Comparison of ENCODE assay signal across 28 mouse cellular contexts in the genomic region with DNA sequence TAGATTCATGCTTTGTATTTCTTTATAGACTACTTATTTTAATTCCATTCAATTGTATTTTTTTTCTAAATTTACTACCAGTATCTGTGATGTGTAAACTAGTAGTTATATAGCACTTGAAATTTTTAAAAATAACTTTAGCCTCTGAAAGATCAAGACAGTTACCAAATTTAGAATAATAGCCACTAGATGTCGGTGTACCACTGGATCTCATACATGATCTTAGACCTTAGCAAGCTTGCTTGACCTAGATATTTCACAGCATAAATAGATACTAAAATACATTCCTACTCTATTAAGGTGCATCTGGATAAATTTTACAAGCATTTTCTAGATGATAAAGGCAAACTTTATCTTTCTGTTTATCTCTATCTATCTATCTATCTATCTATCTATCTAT.
DNase-seq lines count a peak whose midpoint lies in the region; ATAC-seq and TF ChIP-seq lines count a peak whose summit lies in the region.
"Had no signal": no experiment of that assay in that cellular context is flagged by ENCODE, and none has a peak within 500 bp of the region (broad histone marks: within the 10 kb centered on the region; RNA-seq: fewer than 3 reads in every experiment).

No protein-coding gene starts in this region.

- no peaks in the 10 kb centered on the region for H3K27me3 ChIP-seq in hindbrain, postnatal 0 days (ENCODE audit: insufficient read depth, low read length)
- H3K27me3 ChIP-seq in hindbrain, embryonic 13.5 days = no peaks in the 10 kb centered on the region
- H3K27me3 ChIP-seq in liver, postnatal 0 days (ENCODE audit: insufficient read depth, low read length) = no peaks in the 10 kb centered on the region
- H3K27me3 ChIP-seq in liver, embryonic 11.5 days (replicated peaks; ENCODE audit: control insufficient read depth, insufficient read depth, low read length) = no peaks in the 10 kb centered on the region
- H3K27me3 ChIP-seq in CH12.LX (replicated peaks) = no peaks in the 10 kb centered on the region
- H3K27me3 ChIP-seq: forebrain, embryonic 15.5 days; liver, embryonic 12.5 days; stomach, embryonic 15.5 days had no signal

- 82% methylated on average over 1 of the region's 1 CpGs for WGBS in hindbrain, postnatal 0 days
- WGBS in hindbrain, embryonic 13.5 days = 92% methylated on average over 1 of the region's 1 CpGs
- 65% methylated on average over 1 of the region's 1 CpGs for WGBS in liver, postnatal 0 days (ENCODE audit: insufficient replicate concordance)
- 83% methylated on average over 1 of the region's 1 CpGs for WGBS in liver, embryonic 11.5 days

- TF ChIP-seq POLR2A in CH12.LX (IDR thresholded peaks at IDR 0.05; ENCODE audit: low read depth, low read length) = no peak

- no peak overlapping the region for H3K9ac ChIP-seq in hindbrain, postnatal 0 days (replicated peaks; ENCODE audit: low read length)
- no peak overlapping the region for H3K9ac ChIP-seq in hindbrain, embryonic 13.5 days
- no peak overlapping the region for H3K9ac ChIP-seq in liver, postnatal 0 days (replicated peaks)
- H3K9ac ChIP-seq in liver, embryonic 11.5 days (ENCODE audit: low read depth, low read length) = no peak overlapping the region
- H3K9ac ChIP-seq in CH12.LX (ENCODE audit: insufficient read depth, low read depth) = no peak overlapping the region
- H3K9ac ChIP-seq: forebrain, embryonic 15.5 days; hindbrain, embryonic 14.5 days; liver, embryonic 12.5 days; stomach, embryonic 15.5 days had no signal

- dilution Hi-C loops in CH12.LX (cut with MboI; ENCODE audit: extremely low pct_ligation_motif_present, extremely low pct_unique_long_range_greater_than_20kb, low sequenced_read_pairs) = no loop called here

- H3K4me2 ChIP-seq in hindbrain, postnatal 0 days (ENCODE audit: low read depth, low read length) = no peak overlapping the region
- no peak overlapping the region for H3K4me2 ChIP-seq in hindbrain, embryonic 13.5 days
- no peak overlapping the region for H3K4me2 ChIP-seq in liver, postnatal 0 days (ENCODE audit: low read depth, low read length)
- no peak overlapping the region for H3K4me2 ChIP-seq in liver, embryonic 11.5 days
- H3K4me2 ChIP-seq in CH12.LX (ENCODE audit: insufficient read depth, low read depth, poor library complexity, severe bottlenecking) = no peak overlapping the region
- H3K4me2 ChIP-seq: forebrain, embryonic 15.5 days; heart, embryonic 11.5 days; hindbrain, embryonic 14.5 days; liver, embryonic 12.5 days; stomach, embryonic 15.5 days had no signal

- in situ Hi-C loops in CH12.LX (cut with MboI; ENCODE audit: low pct_ligation_motif_present, low pct_unique_long_range_greater_than_20kb, low sequenced_read_pairs) = no loop called here

- H3K36me3 ChIP-seq in hindbrain, postnatal 0 days (ENCODE audit: insufficient read depth, low read length) = no peaks in the 10 kb centered on the region
- H3K36me3 ChIP-seq in hindbrain, embryonic 13.5 days = no peaks in the 10 kb centered on the region
- no peaks in the 10 kb centered on the region for H3K36me3 ChIP-seq in liver, postnatal 0 days (replicated peaks; ENCODE audit: insufficient read depth, low read length)
- no peaks in the 10 kb centered on the region for H3K36me3 ChIP-seq in liver, embryonic 11.5 days (ENCODE audit: control insufficient read depth, insufficient read depth, low read length)
- no peaks in the 10 kb centered on the region for H3K36me3 ChIP-seq in CH12.LX (replicated peaks in 1 of 2; ENCODE audit: control insufficient read depth in 1 of 2, insufficient read depth in 1 of 2, low read length in 1 of 2)
- H3K36me3 ChIP-seq: forebrain, embryonic 15.5 days; G1E; liver, embryonic 12.5 days; stomach, embryonic 15.5 days had no signal

- peak; percentile 18 for DNase-seq in hindbrain, postnatal 0 days (ENCODE audit: low spot score)
- DNase-seq in liver, postnatal 0 days = no peak
- DNase-seq in liver, embryonic 11.5 days (ENCODE audit: low spot score) = no peak
- DNase-seq in 3T3-L1 (ENCODE audit: low read depth, low spot score) (peak; percentile 51), CH12.LX (ENCODE audit: extremely low read depth) (peak; percentile 2)
- no peak for DNase-seq in c-Kit-positive CD71-positive TER-119-positive erythroid progenitor cells, embryonic 14.5 days (ENCODE audit: low spot score)
- no peak for DNase-seq in gastrocnemius, postnatal 10 days
- DNase-seq: adrenal gland, postnatal 14 days; cerebellum, adult 18-20 months; cerebellum, postnatal 14 days; gastrocnemius, postnatal 36 days; heart, adult 18-20 months; heart, postnatal 4 days; kidney, adult 2 months; layer of hippocampus, adult 9-11 months; lung, adult 18-20 months; lung, postnatal 14 days; right cerebral cortex, postnatal 25 days; thymus, postnatal 14 days had no signal

- H3K79me2 ChIP-seq in CH12.LX (replicated peaks; ENCODE audit: control insufficient read depth, extremely low read depth, insufficient read depth, poor library complexity, severe bottlenecking) = no peaks in the 10 kb centered on the region

- ATAC-seq in hindbrain, postnatal 0 days = no peak
- no peak for ATAC-seq in hindbrain, embryonic 13.5 days (ENCODE audit: low FRiP score)
- no peak for ATAC-seq in liver, postnatal 0 days
- ATAC-seq in liver, embryonic 11.5 days (replicated peaks; ENCODE audit: low FRiP score) = no peak
- ATAC-seq: forebrain, embryonic 15.5 days; inflammation-experienced regulatory T-cells, adult 6 months; liver, embryonic 12.5 days; Patski had no signal

- no peaks in the 10 kb centered on the region for H3K4me1 ChIP-seq in hindbrain, postnatal 0 days (ENCODE audit: insufficient read depth, low read length)
- H3K4me1 ChIP-seq in hindbrain, embryonic 13.5 days (replicated peaks) = no peaks in the 10 kb centered on the region
- H3K4me1 ChIP-seq in liver, postnatal 0 days (ENCODE audit: insufficient read depth) = no peaks in the 10 kb centered on the region
- no peaks in the 10 kb centered on the region for H3K4me1 ChIP-seq in liver, embryonic 11.5 days (replicated peaks; ENCODE audit: control insufficient read depth, insufficient read depth, low read length)
- H3K4me1 ChIP-seq in CH12.LX (ENCODE audit: control insufficient read depth in 1 of 2, insufficient read depth in 2 of 2) = no peaks in the 10 kb centered on the region
- H3K4me1 ChIP-seq: forebrain, embryonic 15.5 days; liver, embryonic 12.5 days; stomach, embryonic 15.5 days had no signal

- H3K27ac ChIP-seq in hindbrain, postnatal 0 days = no peak overlapping the region
- H3K27ac ChIP-seq in hindbrain, embryonic 13.5 days = no peak overlapping the region
- no peak overlapping the region for H3K27ac ChIP-seq in liver, postnatal 0 days (ENCODE audit: low read depth)
- H3K27ac ChIP-seq in liver, embryonic 11.5 days (ENCODE audit: low read depth, low read length) = no peak overlapping the region
- H3K27ac ChIP-seq in CH12.LX (ENCODE audit: insufficient read depth, low read depth) = no peak overlapping the region
- H3K27ac ChIP-seq: forebrain, embryonic 15.5 days; hindbrain, embryonic 14.5 days; liver, embryonic 12.5 days; stomach, embryonic 15.5 days had no signal

- TF ChIP-seq CTCF in hindbrain, postnatal 0 days (IDR thresholded peaks at IDR 0.05; ENCODE audit: low read depth) = peak; percentile 42
- 0 out of 2 replicates have a peak, but pooled peaks have one; percentile 3 for TF ChIP-seq CTCF in liver, postnatal 0 days (IDR thresholded peaks at IDR 0.05; ENCODE audit: low read depth)
- peak in 1 of 2 experiments; percentile 45; a peak in 2 of 4 replicates for TF ChIP-seq CTCF in CH12.LX (conservative IDR thresholded peaks at IDR 0.05 in 1 of 2, IDR thresholded peaks at IDR 0.05 in 1 of 2; ENCODE audit: low read depth in 2 of 2, low read length in 2 of 2)

- H3K4me3 ChIP-seq in hindbrain, postnatal 0 days (ENCODE audit: low read length) = no peak overlapping the region
- no peak overlapping the region for H3K4me3 ChIP-seq in hindbrain, embryonic 13.5 days
- no peak overlapping the region for H3K4me3 ChIP-seq in liver, postnatal 0 days (ENCODE audit: low read depth, low read length)
- H3K4me3 ChIP-seq in liver, embryonic 11.5 days (ENCODE audit: low read depth, low read length) = no peak overlapping the region
- no peak overlapping the region for H3K4me3 ChIP-seq in CH12.LX (replicated peaks in 1 of 3; ENCODE audit: low read depth in 2 of 3, low read length in 2 of 3, poor library complexity in 1 of 3)
- H3K4me3 ChIP-seq: forebrain, embryonic 15.5 days; liver, embryonic 12.5 days; stomach, embryonic 15.5 days had no signal

- no peak for TF ChIP-seq EP300 in liver, postnatal 0 days (IDR thresholded peaks at IDR 0.05; ENCODE audit: low read depth)
- no peak for TF ChIP-seq EP300 in CH12.LX (IDR thresholded peaks at IDR 0.05; ENCODE audit: low read length)

- H3K9me3 ChIP-seq in hindbrain, postnatal 0 days (ENCODE audit: low read length) = no peaks in the 10 kb centered on the region
- H3K9me3 ChIP-seq in hindbrain, embryonic 13.5 days = no peaks in the 10 kb centered on the region
- H3K9me3 ChIP-seq in liver, postnatal 0 days (ENCODE audit: low read length) = peaks cover 2% of the 10 kb centered on the region; the same call in 1 of the 2 replicates
- no peaks in the 10 kb centered on the region for H3K9me3 ChIP-seq in liver, embryonic 11.5 days (ENCODE audit: control insufficient read depth, low read length)
- no peaks in the 10 kb centered on the region for H3K9me3 ChIP-seq in CH12.LX (replicated peaks; ENCODE audit: low read length)
- H3K9me3 ChIP-seq: forebrain, embryonic 15.5 days; G1E; liver, embryonic 12.5 days; stomach, embryonic 15.5 days had no signal

- peak; percentile 55 for TF ChIP-seq RAD21 in CH12.LX (IDR thresholded peaks at IDR 0.05; ENCODE audit: low read depth, low read length)

TF ChIP-seq in CH12.LX, 34 proteins besides CTCF, POLR2A, EP300 and RAD21:
- peak; percentile 17; the same call in 1 of the 2 replicates for TF ChIP-seq SMC3 (IDR thresholded peaks at IDR 0.05; ENCODE audit: low read depth, low read length)
- TF ChIP-seq UBTF (IDR thresholded peaks at IDR 0.05; ENCODE audit: low read depth, low read length) = no peak
TF ChIP-seq in CH12.LX: peak in this region for 1.

Comparison
In these comparisons a context has a peak if more than half of its experiments do, and no peak if none do; other contexts are left out.
1. DNase-seq: peak in hindbrain, postnatal 0 days (single experiment), 3T3-L1 (single experiment) and CH12.LX (single experiment); none in liver, postnatal 0 days (single experiment), liver, embryonic 11.5 days (single experiment), c-Kit-positive CD71-positive TER-119-positive erythroid progenitor cells, embryonic 14.5 days (single experiment) and gastrocnemius, postnatal 10 days (single experiment).